Mouse (Mus musculus) cortical plate, adult 2 months (tissue): Measurements from ENCODE around the gene Plagl2. TPM values are rescaled to one million over a fixed set of nuclear protein-coding genes. Genes with fewer than 3 reads are reported as not detected.

Experiments
- H3K27ac ChIP-seq: fragments of 200-500 bp; 2 replicates; pipeline ENCODE4 v1.5.1; 2012; ENCODE audit warnings: low read length, control low read depth, inconsistent platforms; ENCODE audit not compliant: insufficient read depth
- H3K4me1 ChIP-seq: fragments of 200-500 bp; 2 replicates; pipeline ENCODE4 v1.6.1; 2011; ENCODE audit warnings: low read length; ENCODE audit not compliant: control insufficient read depth, insufficient read depth
- H3K4me3 ChIP-seq: fragments of 200-500 bp; 2 replicates; pipeline ENCODE4 v1.5.1; 2011; ENCODE audit warnings: mild to moderate bottlenecking, low read length, control low read depth; ENCODE audit not compliant: insufficient read depth
- CTCF ChIP-seq: fragments of 200-500 bp; IDR thresholded peaks from 2 replicates; pipeline ENCODE4 v1.5.1; 2011; ENCODE audit warnings: mild to moderate bottlenecking, control low read depth, low read length; ENCODE audit not compliant: insufficient read depth; ENCODE audit errors: extremely low read depth
- POLR2A ChIP-seq: fragments of 200-500 bp; IDR thresholded peaks from 2 replicates; pipeline ENCODE4 v1.6.1; 2011; ENCODE audit warnings: mild to moderate bottlenecking, low read length, control low read depth; ENCODE audit not compliant: insufficient read depth; ENCODE audit errors: extremely low read depth
- polyA plus RNA-seq: library from polyadenylated mRNA; depleted of rRNA; stranded (reverse); fragments of >200 nt; gene quantifications from 2 replicates; pipeline ENCODE4 v1.2.3, GENCODE M21; 2012; rRNA removed

Gene Plagl2
- polyA plus RNA-seq, 1 experiment: 3.7 TPM

DNA sequence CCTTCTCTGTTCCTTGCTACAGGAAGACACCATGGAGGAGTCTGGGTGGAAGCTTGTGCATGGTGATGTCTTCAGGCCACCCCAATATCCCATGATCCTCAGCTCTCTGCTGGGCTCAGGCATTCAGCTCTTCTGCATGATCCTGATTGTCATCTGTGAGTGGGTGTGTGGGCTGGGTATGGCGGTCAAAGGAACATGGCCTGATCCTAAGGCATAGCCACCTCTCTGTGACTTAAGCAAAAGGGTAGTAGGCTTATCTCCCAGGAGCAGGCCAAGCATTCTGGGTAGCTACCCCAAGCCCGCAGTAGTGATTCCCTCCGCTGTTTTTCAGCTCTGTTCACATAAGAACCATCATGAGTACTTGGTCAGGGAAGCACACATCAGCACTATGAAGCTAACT lies 47.0 kb downstream of the Plagl2 start:
- no peak for TF ChIP-seq POLR2A
- no peak for TF ChIP-seq CTCF
- no peak overlapping the region for H3K4me3 ChIP-seq
- H3K4me1 ChIP-seq: peaks cover 5% of the 10 kb centered on the region; the same call in 1 of the 2 replicates
- H3K27ac ChIP-seq: no peak overlapping the region

DNA sequence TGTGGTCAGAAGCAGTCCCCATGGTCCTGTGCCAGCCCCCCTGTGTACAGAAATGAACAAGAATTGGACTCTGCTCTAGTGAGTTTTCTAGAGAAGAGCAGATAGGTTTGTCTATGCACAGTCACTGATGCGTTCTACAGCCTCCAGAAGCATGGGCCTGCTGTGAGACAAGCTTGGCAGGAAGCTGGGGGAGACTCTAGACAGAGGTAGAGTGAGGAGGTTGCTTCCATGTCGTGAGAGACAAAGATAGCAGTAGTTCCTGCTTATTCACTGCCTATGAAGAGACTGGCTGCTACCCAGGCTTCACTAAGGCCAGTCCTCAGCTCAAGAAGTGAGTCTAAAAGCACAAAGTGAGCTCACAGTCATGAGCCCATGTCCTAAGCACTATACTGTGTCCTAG lies 50.0 kb downstream of the Plagl2 start:
- H3K4me1 ChIP-seq: peaks cover 5% of the 10 kb centered on the region; the same call in 1 of the 2 replicates
- H3K27ac ChIP-seq: no peak overlapping the region
- no peak overlapping the region for H3K4me3 ChIP-seq
- TF ChIP-seq POLR2A: no peak
- no peak for TF ChIP-seq CTCF

DNA sequence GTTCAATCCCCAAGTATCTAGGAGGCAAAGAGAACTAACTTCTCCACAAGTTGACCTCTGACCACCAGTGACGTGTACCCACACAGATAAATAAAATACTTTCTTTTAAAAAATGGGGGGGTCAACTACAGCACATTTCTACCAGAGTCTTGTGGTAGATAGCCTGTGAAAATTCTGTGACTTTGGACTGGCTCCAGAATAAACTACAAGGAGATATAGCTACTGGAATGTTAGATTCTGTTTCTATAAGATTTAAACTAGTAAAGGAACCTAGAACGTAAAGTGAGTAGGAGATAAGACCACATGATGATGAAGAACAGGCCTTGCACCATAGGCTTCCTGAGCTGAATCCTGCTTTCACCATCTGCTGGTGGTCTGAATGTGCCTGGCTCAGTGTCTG lies 53.4 kb downstream of the Plagl2 start:
- Histone ChIP-seq H3K4me1 (peaks cover 5% of the 10 kb centered on the region; the same call in 1 of the 2 replicates), H3K27ac (no peak overlapping the region), H3K4me3 (no peak overlapping the region)
- TF ChIP-seq POLR2A (no peak), CTCF (no peak)

DNA sequence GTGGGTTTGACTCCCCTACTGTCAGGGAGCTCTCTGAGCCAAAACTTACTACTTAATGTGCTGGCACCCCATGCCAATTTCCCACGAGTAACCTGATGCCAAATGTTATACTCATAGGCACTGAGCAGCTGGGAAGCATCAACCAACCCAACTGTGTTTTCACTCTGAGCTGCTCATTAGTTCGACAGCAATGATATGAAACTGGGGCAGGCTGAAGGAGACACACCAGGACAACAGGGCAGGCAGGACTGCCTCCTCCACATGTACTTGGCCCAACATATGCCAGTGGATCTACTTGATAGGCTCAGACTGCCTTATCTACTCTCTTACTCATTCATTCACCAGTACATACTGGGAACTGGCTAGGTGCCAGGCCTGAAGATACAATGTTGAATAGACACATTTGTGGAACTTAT lies 55.0 kb downstream of the Plagl2 start:
- TF ChIP-seq POLR2A: no peak
- TF ChIP-seq CTCF: no peak
- H3K4me3 ChIP-seq: no peak overlapping the region
- 0 out of 2 replicates have a peak, but pooled peaks cover 3% of the 10 kb centered on the region for H3K4me1 ChIP-seq
- no peak overlapping the region for H3K27ac ChIP-seq

DNA sequence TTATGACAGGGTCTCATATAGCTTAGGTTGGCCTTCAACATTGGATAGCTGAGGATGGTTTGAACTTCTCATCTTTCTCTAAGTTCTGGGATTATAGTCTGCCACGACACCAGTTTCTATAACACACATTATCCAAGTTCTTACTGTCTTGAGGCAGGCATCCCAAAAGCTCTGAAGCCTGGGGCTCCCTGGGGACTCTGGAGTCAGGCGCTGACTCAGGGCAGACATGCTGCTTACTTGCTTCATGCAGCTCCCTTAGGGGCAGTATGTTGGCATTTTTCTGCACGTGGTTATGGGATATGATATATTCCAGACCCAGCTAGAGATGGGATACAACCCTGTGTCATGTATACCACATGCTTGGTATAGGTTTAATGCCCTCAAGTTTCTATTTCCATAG lies 61.3 kb downstream of the Plagl2 start:
- Histone ChIP-seq H3K27ac (no peak overlapping the region), H3K4me3 (no peak overlapping the region), H3K4me1 (peaks cover 2% of the 10 kb centered on the region; the same call in 1 of the 2 replicates)
- no peak for TF ChIP-seq CTCF

DNA sequence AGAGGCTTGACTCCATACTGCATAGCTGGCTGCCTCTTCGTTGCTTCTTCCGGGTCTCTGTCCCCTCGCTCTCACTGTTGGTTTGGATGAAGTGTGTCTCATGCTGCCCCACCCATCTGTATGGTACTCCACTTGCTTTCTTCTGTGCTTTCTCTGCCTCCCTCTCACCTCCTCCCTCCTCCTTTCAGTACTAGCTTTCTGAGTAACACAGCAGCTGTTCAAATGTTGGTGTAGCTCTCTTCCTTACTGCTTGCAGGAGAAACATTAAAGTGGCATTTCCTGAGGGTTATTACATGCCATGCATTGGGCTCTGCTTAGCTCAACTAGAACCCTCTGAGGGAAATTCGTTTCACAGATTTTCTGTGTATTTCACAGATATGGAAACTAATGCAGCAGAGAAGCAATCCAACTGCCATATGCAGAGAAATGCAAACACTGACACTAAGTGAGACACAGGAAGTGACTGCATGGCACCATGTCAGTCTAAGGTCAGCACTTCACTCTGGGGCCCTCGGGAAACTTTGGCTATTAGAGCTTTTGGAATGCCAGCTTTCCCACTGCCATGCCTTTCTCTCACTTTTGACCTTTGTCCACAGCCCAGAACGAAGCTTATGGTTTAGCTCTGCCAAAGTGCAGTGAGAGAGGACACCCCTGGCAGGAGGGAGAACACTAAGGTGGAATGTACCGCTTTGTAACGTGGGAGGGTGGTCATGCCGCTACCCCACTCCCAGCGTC lies 61.9 kb downstream of the Plagl2 start:
- no peak overlapping the region for H3K27ac ChIP-seq
- H3K4me3 ChIP-seq: no peak overlapping the region
- peaks cover 2% of the 10 kb centered on the region; the same call in 1 of the 2 replicates for H3K4me1 ChIP-seq
- TF ChIP-seq CTCF: no peak
- no peak for TF ChIP-seq POLR2A

Other genes with a start within 250 kb of the Plagl2 start
- 84.0 and 88.8 TPM in 2 replicates for gene Pdrg1, start 226.0 kb downstream of the Plagl2 start, polyA plus RNA-seq
- 1.4 and 1.9 TPM in 2 replicates for gene Xkr7, start 209.6 kb downstream of the Plagl2 start, polyA plus RNA-seq
- 11.7 and 13.2 TPM in 2 replicates for gene Ccm2l, start 175.5 kb downstream of the Plagl2 start, polyA plus RNA-seq
- gene Hck, start 133.0 kb downstream of the Plagl2 start, polyA plus RNA-seq: 3.4 and 3.7 TPM in 2 replicates
- gene Tm9sf4, start 80.1 kb downstream of the Plagl2 start, polyA plus RNA-seq: 68.4 and 70.5 TPM in 2 replicates
- 27.4 and 28.4 TPM in 2 replicates for gene Tspyl3, start 16.0 kb downstream of the Plagl2 start, polyA plus RNA-seq
- gene Pofut1, start 107 bp upstream of the Plagl2 start, polyA plus RNA-seq: 17.9 and 19.3 TPM in 2 replicates
- gene Kif3b, start 50.0 kb upstream of the Plagl2 start, polyA plus RNA-seq: 34.3 and 34.6 TPM in 2 replicates
- 20.1 and 21.9 TPM in 2 replicates for gene Asxl1, start 104.4 kb upstream of the Plagl2 start, polyA plus RNA-seq